In genomic region chr4:132067112-132067937, GRCm38 (mm10) we compare ENCODE assay signal across 14 mouse cellular contexts. TPM values are rescaled to one million over a fixed set of nuclear protein-coding genes. Genes with fewer than 3 reads are reported as not detected.
DNase-seq lines count a peak whose midpoint lies in the region; ATAC-seq lines count a peak whose summit lies in the region.
"Had no signal": no experiment of that assay in that cellular context is flagged by ENCODE, and none has a peak within 500 bp of the region (broad histone marks: within the 10 kb centered on the region; RNA-seq: fewer than 3 reads in every experiment).

No protein-coding gene starts in this region.

- WGBS in heart, embryonic 13.5 days: 69% methylated on average over 14 of the region's 14 CpGs
- 62% methylated on average over 14 of the region's 14 CpGs for WGBS in liver, embryonic 16.5 days (ENCODE audit: insufficient replicate concordance)

- H3K4me1 ChIP-seq in heart, embryonic 13.5 days: peaks cover 89% of the 10 kb centered on the region
- peaks cover 96% of the 10 kb centered on the region for H3K4me1 ChIP-seq in liver, embryonic 16.5 days (ENCODE audit: control insufficient read depth, low read depth, low read length)

- intact Hi-C loops in heart, postnatal 10 days (cut with DNase I): no loop called here

- peaks cover 9% of the 10 kb centered on the region for H3K36me3 ChIP-seq in heart, embryonic 13.5 days
- peaks cover 41% of the 10 kb centered on the region for H3K36me3 ChIP-seq in liver, embryonic 16.5 days (ENCODE audit: control insufficient read depth, insufficient read depth)
- H3K36me3 ChIP-seq: forebrain, embryonic 10.5 days had no signal

- peak overlapping the region; percentile 88 for H3K4me2 ChIP-seq in heart, embryonic 13.5 days
- H3K4me2 ChIP-seq in liver, embryonic 16.5 days (ENCODE audit: low read depth, low read length): peak overlapping the region; percentile 53

- no peaks in the 10 kb centered on the region for H3K9me3 ChIP-seq in heart, embryonic 13.5 days
- no peaks in the 10 kb centered on the region for H3K9me3 ChIP-seq in liver, embryonic 16.5 days (replicated peaks; ENCODE audit: control insufficient read depth, low read length)
- H3K9me3 ChIP-seq: forebrain, embryonic 10.5 days had no signal

- DNase-seq in heart, postnatal 10 days: no peak
- DNase-seq in cerebellum, adult 11 months: peak; percentile 50
- peak; percentile 57 to 65 for DNase-seq in cerebellum, postnatal 36 days
- no peak for DNase-seq in layer of hippocampus, postnatal 10 days (ENCODE audit: low spot score in 2 of 2)
- no peak for DNase-seq in kidney, postnatal 36 days
- no peak for DNase-seq in adipocyte (ENCODE audit: low spot score)
- DNase-seq: heart, postnatal 4 days; lung, postnatal 10 days had no signal

- ATAC-seq in heart, embryonic 13.5 days (ENCODE audit: extremely low read depth, insufficient number of reproducible peaks, low FRiP score, low TSS enrichment): no peak
- peak; percentile 71 for ATAC-seq in liver, embryonic 16.5 days (ENCODE audit: low read depth)
- ATAC-seq: intestine, postnatal 0 days had no signal

- H3K27ac ChIP-seq in heart, embryonic 13.5 days (replicated peaks): no peak overlapping the region
- peak overlapping the region; percentile 45 for H3K27ac ChIP-seq in liver, embryonic 16.5 days (ENCODE audit: low read length)

- H3K27me3 ChIP-seq in heart, embryonic 13.5 days (replicated peaks): no peaks in the 10 kb centered on the region
- H3K27me3 ChIP-seq in liver, embryonic 16.5 days (ENCODE audit: control insufficient read depth, insufficient read depth, low read depth, low read length): no peaks in the 10 kb centered on the region

- H3K9ac ChIP-seq in heart, embryonic 13.5 days: peak overlapping the region; percentile 63; the same call in 1 of the 2 replicates
- H3K9ac ChIP-seq in liver, embryonic 16.5 days (ENCODE audit: low read depth, low read length): peak overlapping the region; percentile 19

- peak overlapping the region; percentile 31 for H3K4me3 ChIP-seq in heart, embryonic 13.5 days
- H3K4me3 ChIP-seq in liver, embryonic 16.5 days (ENCODE audit: low read depth, low read length): peak overlapping the region; percentile 28
- H3K4me3 ChIP-seq: forebrain, embryonic 10.5 days had no signal

RNA-seq across cellular contexts. Expression of gene Gm10300, which starts 7.2 kb away (rescaled TPM):
- 0.08 and 0.13 TPM in 2 replicates for polyA plus RNA-seq in heart, embryonic 13.5 days (2015; fragmentation: Nextera tagmentation; extraction: Ambion mirVana)
- total RNA-seq in heart, postnatal 10 days (2021): under 1 TPM in 1 of 2 experiments, not detected in 1; 0.10 TPM
- 0.33 and 0.46 TPM in 2 replicates for polyA plus RNA-seq in liver, embryonic 16.5 days (2015; fragmentation: Nextera tagmentation; extraction: Ambion mirVana)
- not detected for total RNA-seq in layer of hippocampus, postnatal 10 days (2021)
- total RNA-seq: left cerebral cortex, postnatal 4 days had no signal
- polyA plus RNA-seq: forebrain, embryonic 10.5 days; neural tube, embryonic 14.5 days had no signal

RNA-seq across cellular contexts. Expression of gene Epb41, which starts 7.8 kb away (rescaled TPM):
- 58.5 and 76.5 TPM in 2 replicates for polyA plus RNA-seq in heart, embryonic 13.5 days (2015; fragmentation: Nextera tagmentation; extraction: Ambion mirVana)
- total RNA-seq in heart, postnatal 10 days (2021): 100 to 1,000 TPM in 1 of 2 experiments, 10 to 100 TPM in 1; 86.0 to 131 TPM
- polyA plus RNA-seq in liver, embryonic 16.5 days (2015; fragmentation: Nextera tagmentation; extraction: Ambion mirVana): 196 and 232 TPM in 2 replicates
- 10 to 100 TPM; 30.2 to 33.7 TPM for total RNA-seq in layer of hippocampus, postnatal 10 days (2021)

Comparison
In these comparisons a context has a peak if more than half of its experiments do, and no peak if none do; other contexts are left out.
1. DNase-seq: peak in cerebellum, adult 11 months (single experiment) and cerebellum, postnatal 36 days (2 of 2); none in heart, postnatal 10 days (0 of 2), layer of hippocampus, postnatal 10 days (0 of 2), kidney, postnatal 36 days (0 of 2) and adipocyte (single experiment).